Mouse (Mus musculus) heart, postnatal 0 days (tissue): ENCODE measurements at regions not wholly inside any gene's neighbourhood (a gene's known extent, or its start where the extent isn't known, plus 50 kb on each side); places are given as distances from the start of the nearest gene placed in this dataset.

Source experiments
- ATAC-seq: fragments of 200-750 bp; cut with Nextera tagmentation; 2 replicates; pipeline ENCODE4 v1.8.0; 2017; ENCODE audit warnings: low read depth, moderate number of reproducible peaks, moderate library complexity; ENCODE audit not compliant: insufficient read depth
- DNase-seq: peaks from one replicate; pipeline ENCODE4 v3.0.0-alpha.2; 2016; ENCODE audit warnings: low spot score
- H3K27ac ChIP-seq: fragments of 300-500 bp; sonication (generic); 2 replicates; pipeline ENCODE4 v1.5.1; 2014; ENCODE audit warnings: low read depth, mild to moderate bottlenecking
- H3K27me3 ChIP-seq: fragments of 300-500 bp; sonication (generic); 2 replicates; pipeline ENCODE4 v1.6.1; 2014; ENCODE audit warnings: low read length, mixed read lengths; ENCODE audit not compliant: control insufficient read depth, insufficient read depth
- H3K36me3 ChIP-seq: fragments of 300-500 bp; sonication (generic); replicated peaks from 2 replicates; pipeline ENCODE4 v1.6.1; 2014; ENCODE audit warnings: low read length, mixed read lengths; ENCODE audit not compliant: control insufficient read depth, insufficient read depth
- H3K4me1 ChIP-seq: fragments of 300-500 bp; sonication (generic); 2 replicates; pipeline ENCODE4 v1.6.1; 2014; ENCODE audit warnings: antibody characterized with exemption; ENCODE audit not compliant: control insufficient read depth, insufficient read depth
- H3K4me2 ChIP-seq: fragments of 300-500 bp; sonication (generic); 2 replicates; pipeline ENCODE4 v1.6.1; 2014; ENCODE audit warnings: low read depth, mild to moderate bottlenecking, low read length, moderate library complexity
- H3K4me3 ChIP-seq: fragments of 300-500 bp; sonication (generic); 2 replicates; pipeline ENCODE4 v1.5.1; 2014; ENCODE audit warnings: low read depth, low read length
- H3K9ac ChIP-seq: fragments of 300-500 bp; sonication (generic); replicated peaks from 2 replicates; pipeline ENCODE4 v1.6.1; 2014; ENCODE audit warnings: low read depth, low read length, mixed read lengths
- H3K9me3 ChIP-seq: fragments of 300-500 bp; sonication (generic); replicated peaks from 2 replicates; pipeline ENCODE4 v1.6.1; 2016; ENCODE audit warnings: low read length; ENCODE audit not compliant: control insufficient read depth
- CTCF ChIP-seq: IDR thresholded peaks from 2 replicates; pipeline ENCODE4 v1.5.1; 2016; ENCODE audit warnings: antibody characterized with exemption, control low read depth, low read depth
- EP300 ChIP-seq: IDR thresholded peaks from 2 replicates; pipeline ENCODE4 v1.6.1; 2016; ENCODE audit warnings: antibody characterized with exemption, low read depth
- WGBS: fragments of 180-500 bp; shearing (Covaris S2); extraction: QIAGEN DNeasy Blood & Tissue Kit; methylation state at CpG from one replicate; pipeline ENCODE4 v1.1.7; 2014; 5-methylcytosine and 5-hydroxymethylcytosine counted together

DNA sequence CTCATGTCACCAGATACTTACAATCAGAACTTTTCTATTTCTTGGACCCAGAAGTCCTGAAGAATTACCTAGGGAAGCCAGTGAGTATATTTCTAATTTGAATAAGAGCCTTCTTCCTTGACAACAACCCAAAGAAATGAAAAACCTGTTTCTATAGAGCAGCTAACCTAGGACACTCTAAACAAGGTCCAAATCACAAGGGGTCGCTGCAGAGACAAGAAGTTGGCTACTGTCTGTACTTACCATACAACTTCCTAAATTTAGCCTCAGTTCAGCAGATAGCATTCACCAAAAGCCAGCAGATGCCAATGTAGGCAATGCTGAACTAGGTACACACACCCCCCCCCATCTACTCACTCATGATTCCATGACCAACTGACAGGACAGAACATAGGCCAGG lies 96.3 kb upstream of the Ly86 start:
- 51% methylated on average over 1 of the region's 1 CpGs for WGBS

DNA sequence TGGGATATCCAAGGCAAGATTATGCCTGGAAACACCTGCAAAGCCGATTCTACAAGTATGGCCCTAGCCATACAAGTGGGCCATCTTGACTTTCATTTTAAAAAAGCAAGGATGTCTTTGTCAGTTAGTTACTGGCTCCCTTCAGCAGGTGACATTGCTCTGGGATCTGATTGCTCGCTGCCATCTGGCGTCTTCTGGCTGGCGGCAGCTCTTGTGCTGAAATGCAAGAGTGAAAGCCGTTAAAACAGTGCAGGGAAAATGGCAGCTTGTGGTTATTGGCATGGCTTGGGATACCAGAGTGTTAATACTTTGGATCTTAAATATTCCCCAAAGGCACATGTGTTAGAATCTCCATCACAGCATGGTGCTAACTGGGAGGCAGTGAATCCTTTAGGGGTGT lies 105.0 kb upstream of the Ly86 start:
- H3K27ac ChIP-seq: no peak overlapping the region
- 84% methylated on average over 5 of the region's 5 CpGs for WGBS
- H3K27me3 ChIP-seq: no peaks in the 10 kb centered on the region
- no peak for ATAC-seq
- H3K4me2 ChIP-seq: no peak overlapping the region
- H3K4me1 ChIP-seq: no peaks in the 10 kb centered on the region
- H3K36me3 ChIP-seq: no peaks in the 10 kb centered on the region
- no peak for DNase-seq
- H3K9ac ChIP-seq: no peak overlapping the region
- TF ChIP-seq CTCF: no peak
- TF ChIP-seq EP300: no peak
- no peak overlapping the region for H3K4me3 ChIP-seq
- H3K9me3 ChIP-seq: no peaks in the 10 kb centered on the region

More for the DNA sequence above, 96.3 kb upstream of the Ly86 start:
- DNase-seq (no peak), ATAC-seq (no peak)
- no peaks in the 10 kb centered on the region for H3K9me3 ChIP-seq
- no peak overlapping the region for H3K4me3 ChIP-seq
- H3K9ac ChIP-seq: no peak overlapping the region
- no peaks in the 10 kb centered on the region for H3K36me3 ChIP-seq
- no peaks in the 10 kb centered on the region for H3K27me3 ChIP-seq
- H3K4me2 ChIP-seq: no peak overlapping the region
- H3K4me1 ChIP-seq: no peaks in the 10 kb centered on the region
- TF ChIP-seq CTCF (no peak), EP300 (no peak)
- no peak overlapping the region for H3K27ac ChIP-seq

- no peak overlapping the region for H3K4me2 ChIP-seq
- no peaks in the 10 kb centered on the region for H3K4me1 ChIP-seq
- no peak for DNase-seq
- no peaks in the 10 kb centered on the region for H3K36me3 ChIP-seq
- 85% methylated on average over 3 of the region's 3 CpGs for WGBS
- TF ChIP-seq EP300 (no peak), CTCF (no peak)
- H3K9me3 ChIP-seq: no peaks in the 10 kb centered on the region
- H3K27ac ChIP-seq: no peak overlapping the region
- no peak overlapping the region for H3K4me3 ChIP-seq
- no peak for ATAC-seq
- H3K27me3 ChIP-seq: no peaks in the 10 kb centered on the region
- H3K9ac ChIP-seq: no peak overlapping the region
Measured at GRCm38 (mm10) chr13:37237285-37237684, 107.7 kb upstream of the Ly86 start.

DNA sequence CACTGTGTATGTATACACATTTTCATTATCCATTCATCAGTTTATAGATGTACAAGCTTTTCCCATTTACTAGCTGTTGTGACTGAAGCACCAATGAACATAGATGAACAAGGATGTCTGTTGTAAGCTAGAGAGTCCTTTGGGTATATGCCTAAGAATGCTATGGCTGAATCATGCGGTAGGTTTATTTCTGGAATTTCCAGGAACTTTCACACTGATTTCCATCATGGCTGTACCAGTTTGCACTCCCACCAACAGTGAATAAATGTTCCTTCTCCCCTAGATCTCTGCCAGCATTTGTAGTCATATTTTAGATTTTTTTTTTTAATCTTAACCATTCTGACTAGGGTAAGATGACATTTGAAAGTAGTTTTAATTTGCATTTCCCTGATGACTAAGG lies 119.2 kb upstream of the Ly86 start:
- ATAC-seq: no peak
- WGBS: 74% methylated on average over 1 of the region's 1 CpGs
- no peak overlapping the region for H3K9ac ChIP-seq
- no peak overlapping the region for H3K4me3 ChIP-seq
- TF ChIP-seq EP300 (no peak), CTCF (no peak)
- H3K4me2 ChIP-seq: no peak overlapping the region
- no peaks in the 10 kb centered on the region for H3K27me3 ChIP-seq
- no peaks in the 10 kb centered on the region for H3K9me3 ChIP-seq
- H3K27ac ChIP-seq: no peak overlapping the region
- H3K36me3 ChIP-seq: no peaks in the 10 kb centered on the region
- DNase-seq: no peak
- no peaks in the 10 kb centered on the region for H3K4me1 ChIP-seq

GRCm38 (mm10) chr13:37220436-37220835 lies 124.6 kb upstream of the Ly86 start:
- WGBS: 57% methylated on average over 3 of the region's 3 CpGs
- Histone ChIP-seq H3K36me3 (no peaks in the 10 kb centered on the region), H3K4me2 (no peak overlapping the region), H3K9ac (no peak overlapping the region), H3K4me3 (no peak overlapping the region), H3K9me3 (no peaks in the 10 kb centered on the region), H3K4me1 (no peaks in the 10 kb centered on the region), H3K27me3 (no peaks in the 10 kb centered on the region), H3K27ac (no peak overlapping the region)
- TF ChIP-seq CTCF: no peak
- TF ChIP-seq EP300: no peak
- no peak for DNase-seq
- no peak for ATAC-seq

GRCm38 (mm10) chr13:37218596-37218995 lies 126.4 kb upstream of the Ly86 start:
- Histone ChIP-seq H3K9me3 (no peaks in the 10 kb centered on the region), H3K27me3 (no peaks in the 10 kb centered on the region), H3K9ac (no peak overlapping the region), H3K4me1 (no peaks in the 10 kb centered on the region), H3K4me2 (no peak overlapping the region), H3K4me3 (no peak overlapping the region), H3K36me3 (no peaks in the 10 kb centered on the region), H3K27ac (no peak overlapping the region)
- DNase-seq (no peak), ATAC-seq (no peak)
- 68% methylated on average over 4 of the region's 4 CpGs for WGBS
- TF ChIP-seq EP300 (no peak), CTCF (no peak)
